Mouse (Mus musculus) midbrain, embryonic 10.5 days (tissue): ENCODE results near the gene Gm36176. TPM values are rescaled to one million over a fixed set of nuclear protein-coding genes. Genes with fewer than 3 reads are reported as not detected.

Experiments
- DNase-seq: peaks from one replicate; pipeline ENCODE4 v3.0.0-alpha.2; 2017; ENCODE audit warnings: low spot score
- H3K27ac ChIP-seq: fragments of 300-500 bp; sonication (generic); replicated peaks from 2 replicates; pipeline ENCODE4 v1.5.1; 2016; ENCODE audit warnings: mild to moderate bottlenecking
- H3K27me3 ChIP-seq: fragments of 300-500 bp; sonication (generic); 2 replicates; pipeline ENCODE4 v1.6.1; 2016; ENCODE audit warnings: low read depth, mild to moderate bottlenecking; ENCODE audit not compliant: poor library complexity, severe bottlenecking
- H3K36me3 ChIP-seq: fragments of 300-500 bp; sonication (generic); 2 replicates; pipeline ENCODE4 v1.6.1; 2016; ENCODE audit warnings: mild to moderate bottlenecking, moderate library complexity
- H3K4me1 ChIP-seq: fragments of 300-500 bp; sonication (generic); 2 replicates; pipeline ENCODE4 v1.6.1; 2016
- H3K4me3 ChIP-seq: fragments of 300-500 bp; sonication (generic); 2 replicates; pipeline ENCODE4 v1.5.1; 2016; ENCODE audit warnings: mild to moderate bottlenecking, moderate library complexity
- H3K9me3 ChIP-seq: fragments of 300-500 bp; sonication (generic); replicated peaks from 2 replicates; pipeline ENCODE4 v1.6.1; 2016; ENCODE audit warnings: mild to moderate bottlenecking
- WGBS: fragments of 180-500 bp; shearing (Covaris S2); methylation state at CpG from one replicate; pipeline ENCODE4 v1.1.7; 2016; 5-methylcytosine and 5-hydroxymethylcytosine counted together
- polyA plus RNA-seq: library from polyadenylated mRNA; unstranded; fragments of >200 nt; fragmentation: Nextera tagmentation; extraction: Ambion mirVana; gene quantifications from 2 replicates; pipeline ENCODE4 v1.2.1, GENCODE M21; 2016

Gm36176 gene
- polyA plus RNA-seq, 1 experiment from 2014 or later, result not detected

DNA sequence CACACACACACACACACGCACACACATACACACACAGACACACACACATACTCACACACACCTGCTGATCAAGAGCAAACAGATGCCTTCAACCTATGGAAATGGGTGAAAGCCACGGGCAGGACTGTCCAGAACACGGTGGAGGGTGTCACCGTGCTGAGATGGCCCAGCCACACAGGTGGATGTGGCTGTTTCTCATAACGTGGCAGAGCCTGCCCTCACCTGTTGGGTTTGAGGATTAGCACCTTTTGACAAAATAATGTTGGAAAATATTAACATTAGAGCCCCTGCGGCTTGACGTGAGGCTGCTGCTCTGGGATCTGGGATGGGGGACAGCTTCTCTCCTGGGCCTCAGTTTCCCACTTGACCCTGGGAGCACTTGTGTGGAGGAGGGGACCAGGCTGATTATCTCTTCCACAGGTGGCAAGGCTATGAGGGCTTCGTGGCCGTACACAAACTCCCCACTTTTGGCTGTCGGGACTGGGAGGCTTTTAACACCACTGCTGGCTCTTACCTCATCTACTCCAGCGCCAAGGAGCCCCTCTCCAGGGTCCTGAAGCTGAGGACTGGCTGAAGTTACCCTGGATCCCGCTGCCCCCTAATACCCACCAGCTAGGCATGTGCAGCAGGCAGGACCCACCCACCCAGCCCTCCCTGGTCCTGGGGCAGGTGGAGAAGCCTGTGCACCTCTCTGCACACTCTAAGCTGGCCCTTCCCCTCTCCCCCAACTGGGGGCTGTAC, 39.6 kb downstream of the Gm36176 start:
- H3K27ac ChIP-seq, result no peak overlapping the region
- WGBS, result 58% methylated on average over 12 of the region's 12 CpGs
- no peaks in the 10 kb centered on the region for H3K36me3 ChIP-seq
- no peaks in the 10 kb centered on the region for H3K27me3 ChIP-seq
- H3K4me3 ChIP-seq, result no peak overlapping the region
- no peaks in the 10 kb centered on the region for H3K4me1 ChIP-seq
- DNase-seq, result no peak
- no peaks in the 10 kb centered on the region; the same call in 1 of the 2 replicates for H3K9me3 ChIP-seq

DNA sequence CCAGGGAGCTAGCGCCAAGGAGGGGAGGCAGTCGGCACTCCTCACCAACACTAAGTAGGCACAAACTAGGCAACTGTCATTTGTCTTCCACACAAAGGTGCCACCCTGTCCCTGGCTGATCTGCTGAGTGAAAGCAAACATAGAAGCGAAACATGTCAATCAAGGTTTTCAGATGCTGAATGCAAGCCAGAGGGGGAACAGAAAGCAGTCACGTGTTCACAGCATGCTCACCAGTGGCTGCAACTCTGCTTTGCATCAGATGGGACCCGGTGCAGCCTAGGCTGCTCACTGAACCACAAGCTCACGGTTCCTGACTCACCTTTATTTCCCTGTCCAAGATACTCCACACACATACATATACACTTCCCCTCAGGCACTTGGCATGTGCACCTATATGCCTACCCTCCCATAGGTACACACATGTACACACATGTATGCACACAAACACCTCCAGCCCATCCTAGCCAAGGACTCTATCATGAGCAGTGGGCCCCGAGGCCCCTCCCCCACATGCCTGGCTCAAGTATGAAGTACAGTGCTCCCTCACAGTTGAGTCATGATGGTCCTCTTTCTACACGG, 44.5 kb downstream of the Gm36176 start:
- Histone ChIP-seq H3K4me3 (no peak overlapping the region), H3K36me3 (no peaks in the 10 kb centered on the region), H3K4me1 (peaks cover 9% of the 10 kb centered on the region), H3K27ac (no peak overlapping the region), H3K9me3 (no peaks in the 10 kb centered on the region; the same call in 1 of the 2 replicates), H3K27me3 (no peaks in the 10 kb centered on the region)
- WGBS, result 88% methylated on average over 8 of the region's 8 CpGs
- no peak for DNase-seq

DNA sequence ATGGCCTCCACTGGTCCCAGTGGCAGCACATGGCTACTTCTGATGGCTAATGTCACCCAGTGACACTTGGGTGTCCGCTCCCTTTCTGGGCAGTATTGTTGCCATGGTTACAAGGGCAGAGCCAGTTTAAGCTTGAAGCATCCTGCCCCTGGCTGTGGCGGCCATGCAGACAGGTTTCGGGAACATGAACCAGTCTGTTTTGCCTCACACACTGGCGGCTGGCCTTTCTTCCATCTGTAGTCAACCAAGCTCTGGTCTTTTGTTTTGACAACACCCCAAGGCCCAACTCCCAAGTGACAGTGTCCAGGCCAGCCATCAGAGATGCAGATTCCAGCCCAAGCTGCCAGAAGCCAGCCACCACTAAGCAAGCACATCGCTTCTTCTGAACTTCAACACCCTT, 49.0 kb downstream of the Gm36176 start:
- no peak for DNase-seq
- Histone ChIP-seq H3K36me3 (no peaks in the 10 kb centered on the region), H3K27ac (no peak overlapping the region), H3K4me1 (peaks cover 15% of the 10 kb centered on the region), H3K4me3 (no peak overlapping the region), H3K27me3 (peaks cover 8% of the 10 kb centered on the region), H3K9me3 (no peaks in the 10 kb centered on the region)
- WGBS, result 59% methylated on average over 5 of the region's 5 CpGs

Other genes starting within 250 kb of the Gm36176 start
- gene Sumo3, start 240.7 kb upstream of the Gm36176 start, polyA plus RNA-seq, result 403 and 425 TPM in 2 replicates
- gene Gm49325, start 240.6 kb upstream of the Gm36176 start, polyA plus RNA-seq, result 2.2 and 2.4 TPM in 2 replicates
- gene Ube2g2, start 224.5 kb upstream of the Gm36176 start, polyA plus RNA-seq, result 104 and 107 TPM in 2 replicates
- gene Tspear, start 160.2 kb upstream of the Gm36176 start, polyA plus RNA-seq, result 0.84 and 0.97 TPM in 2 replicates
- not detected in 2 replicates for gene Gm19402, start 156.0 kb upstream of the Gm36176 start, polyA plus RNA-seq
- not detected in 2 replicates for gene Gm9508, start 149.6 kb upstream of the Gm36176 start, polyA plus RNA-seq
- not detected in 2 replicates for gene Gm10272, start 140.2 kb upstream of the Gm36176 start, polyA plus RNA-seq
- gene Gm10024, start 135.3 kb upstream of the Gm36176 start, polyA plus RNA-seq, result not detected in 2 replicates
- not detected in 2 replicates for gene Gm10142, start 131.0 kb upstream of the Gm36176 start, polyA plus RNA-seq
- not detected in 2 replicates for gene Krtap12-1, start 126.2 kb upstream of the Gm36176 start, polyA plus RNA-seq
- not detected in 2 replicates for gene Gm10100, start 120.3 kb upstream of the Gm36176 start, polyA plus RNA-seq
- not detected in 2 replicates for gene Gm18596, start 104.2 kb upstream of the Gm36176 start, polyA plus RNA-seq
- not detected in 2 replicates for gene Gm9736, start 95.4 kb upstream of the Gm36176 start, polyA plus RNA-seq
- not detected in 2 replicates for gene Gm3233, start 87.1 kb upstream of the Gm36176 start, polyA plus RNA-seq
- not detected in 2 replicates for gene Gm3238, start 75.5 kb upstream of the Gm36176 start, polyA plus RNA-seq
- not detected in 2 replicates for gene Gm7138, start 69.9 kb upstream of the Gm36176 start, polyA plus RNA-seq
- not detected in 2 replicates for gene Gm3250, start 64.3 kb upstream of the Gm36176 start, polyA plus RNA-seq
- not detected in 2 replicates for gene Gm7137, start 58.6 kb upstream of the Gm36176 start, polyA plus RNA-seq
- gene Gm9639, start 51.7 kb upstream of the Gm36176 start, polyA plus RNA-seq, result not detected in 2 replicates
- gene Gm19668, start 47.7 kb upstream of the Gm36176 start, polyA plus RNA-seq, result not detected in 2 replicates
- gene Gm9507, start 35.0 kb upstream of the Gm36176 start, polyA plus RNA-seq, result not detected in 2 replicates
- gene Gm2696, start 32.1 kb upstream of the Gm36176 start, polyA plus RNA-seq, result not detected in 2 replicates
- gene Krtap10-4, start 19.7 kb upstream of the Gm36176 start, polyA plus RNA-seq, result not detected in 2 replicates
- gene Krtap10-10, start 10.9 kb upstream of the Gm36176 start, polyA plus RNA-seq, result not detected in 2 replicates
- not detected in 2 replicates for gene Gm10318, start 6.1 kb downstream of the Gm36176 start, polyA plus RNA-seq
- gene Gm3285, start 15.2 kb downstream of the Gm36176 start, polyA plus RNA-seq, result not detected in 2 replicates
- gene Lrrc3, start 55.7 kb downstream of the Gm36176 start, polyA plus RNA-seq, result 2.3 and 3.2 TPM in 2 replicates
- gene Trpm2, start 123.8 kb downstream of the Gm36176 start, polyA plus RNA-seq, result 0.84 and 0.88 TPM in 2 replicates
- gene 1810043G02Rik, start 131.7 kb downstream of the Gm36176 start, polyA plus RNA-seq, result 39.6 and 39.8 TPM in 2 replicates
- 203 and 242 TPM in 2 replicates for gene Pfkl, start 163.3 kb downstream of the Gm36176 start, polyA plus RNA-seq
- 0.12 and 0.14 TPM in 2 replicates for gene Dnmt3l, start 195.1 kb downstream of the Gm36176 start, polyA plus RNA-seq
- gene Aire, start 196.8 kb downstream of the Gm36176 start, polyA plus RNA-seq, result 0.12 and 0.19 TPM in 2 replicates
- 2.2 and 2.6 TPM in 2 replicates for gene Icosl, start 222.5 kb downstream of the Gm36176 start, polyA plus RNA-seq